Mouse (Mus musculus) granulocyte monocyte progenitor cell, adult 5-6 weeks (primary cell): Measurements from ENCODE around the gene Crip2. TPM values are rescaled to one million over a fixed set of nuclear protein-coding genes. Genes with fewer than 3 reads are reported as not detected.

Experiments
- ATAC-seq: replicated peaks from 2 replicates; pipeline ENCODE4 v1.8.0; 2016; ENCODE audit warnings: mild to moderate bottlenecking, moderate TSS enrichment, inconsistent platforms; ENCODE audit not compliant: poor library complexity, severe bottlenecking
- total RNA-seq, 2 experiments: library from RNA; stranded (forward) in 1 of 2; stranded (reverse) in 1 of 2; fragments of 200-712, 200-1000 nt in 1 of 2; fragments of >200 nt in 1 of 2; fragmentation: Nextera tagmentation in 1 of 2; gene quantifications; 2 replicates each; pipeline ENCODE4 v1.2.3; 2014 to 2017

Crip2 gene
- not detected in 2 replicates for total RNA-seq (2014; fragmentation: Nextera tagmentation)
- total RNA-seq (2017), result 0.46 TPM in 1 of 2 replicates, not detected in the other

DNA sequence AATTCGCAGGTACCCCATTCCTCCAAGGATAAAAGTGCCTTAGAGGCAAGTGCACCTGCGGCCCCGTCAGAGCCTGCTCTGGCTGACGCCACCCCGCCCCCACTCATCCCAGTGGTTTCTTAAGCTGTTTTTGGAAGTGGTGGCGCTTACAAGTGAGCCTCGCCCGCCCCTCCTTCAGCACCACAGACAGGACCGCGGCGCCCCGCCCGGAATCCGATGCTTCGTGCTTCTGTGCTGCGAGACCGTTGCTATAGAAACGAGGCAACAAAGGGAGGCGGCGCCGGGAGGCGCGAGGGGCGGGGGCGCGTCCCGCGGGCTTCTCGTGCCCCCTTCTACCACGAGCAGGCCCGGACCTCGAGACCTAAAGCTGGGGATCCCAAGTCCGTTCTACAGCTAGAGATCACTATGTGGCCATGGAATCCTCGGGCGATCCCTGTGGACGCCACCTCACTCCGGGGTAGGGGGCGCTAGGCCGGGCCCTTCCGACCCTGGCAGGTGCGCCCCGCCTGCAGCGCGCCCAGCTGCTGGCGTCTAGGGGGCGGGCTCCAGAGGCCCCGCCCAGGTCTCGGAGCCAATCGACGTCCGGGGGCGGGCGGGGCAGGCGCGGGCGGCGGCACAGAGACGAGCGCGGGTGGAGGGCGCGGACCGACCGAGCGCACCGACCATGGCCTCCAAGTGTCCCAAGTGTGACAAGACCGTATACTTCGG, at the start of gene Crip2:
Gene Crip2 (plus strand): TSS at position 329 of the 708 bp plus-strand sequence.
- ATAC-seq, result peak; percentile 68

DNA sequence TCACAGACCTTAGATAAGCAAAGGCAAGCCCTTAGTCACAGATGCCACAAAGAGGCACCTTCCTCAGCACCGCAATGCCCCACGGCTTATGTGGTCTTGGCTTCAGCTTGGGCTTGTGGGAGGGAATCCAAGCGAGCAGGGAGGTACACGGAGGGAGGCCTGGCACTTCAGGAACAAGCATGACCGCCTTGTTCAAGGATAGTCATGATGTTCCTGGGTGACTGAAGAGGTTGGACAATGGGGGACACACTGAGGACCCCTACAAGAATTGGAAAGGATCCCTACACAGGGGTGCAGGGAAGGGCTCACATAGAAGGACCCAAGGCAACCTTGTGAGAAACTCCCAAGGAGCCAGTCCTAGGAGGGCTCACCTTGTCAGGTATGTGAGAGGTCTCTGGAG, 43.0 kb upstream of the Crip2 start:
- no peak for ATAC-seq

DNA sequence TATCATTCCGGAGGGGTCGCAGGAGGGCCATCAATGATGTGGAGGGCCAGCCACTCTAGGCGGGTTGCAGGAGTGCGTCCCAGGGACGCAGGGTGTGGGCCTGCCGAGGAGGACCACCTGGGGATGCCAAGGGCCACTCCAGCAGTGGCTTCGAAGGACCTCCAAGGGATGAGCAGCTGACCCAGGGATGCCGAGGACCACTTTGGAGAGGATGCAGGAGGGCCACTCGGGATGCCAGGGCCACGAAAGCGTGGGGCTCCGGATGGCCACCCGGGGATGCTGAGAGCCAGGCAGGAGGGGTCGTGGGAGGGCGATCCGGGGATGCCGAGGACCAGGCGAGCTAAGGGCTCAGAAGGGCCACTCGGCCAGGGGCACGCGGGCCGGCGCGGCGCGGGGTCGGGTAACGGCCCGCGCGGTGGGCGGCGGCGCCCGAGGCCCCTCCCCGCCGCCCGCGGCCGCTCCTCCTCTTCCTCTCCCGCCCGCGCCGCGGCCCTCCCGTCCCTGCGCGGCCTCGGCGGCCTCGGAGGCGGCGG, 42.2 kb upstream of the Crip2 start, which contains the start of gene Mta1:
Gene Mta1 (plus strand): TSS at position 530 of the 533 bp plus-strand sequence.
- peak; percentile 61 for ATAC-seq

DNA sequence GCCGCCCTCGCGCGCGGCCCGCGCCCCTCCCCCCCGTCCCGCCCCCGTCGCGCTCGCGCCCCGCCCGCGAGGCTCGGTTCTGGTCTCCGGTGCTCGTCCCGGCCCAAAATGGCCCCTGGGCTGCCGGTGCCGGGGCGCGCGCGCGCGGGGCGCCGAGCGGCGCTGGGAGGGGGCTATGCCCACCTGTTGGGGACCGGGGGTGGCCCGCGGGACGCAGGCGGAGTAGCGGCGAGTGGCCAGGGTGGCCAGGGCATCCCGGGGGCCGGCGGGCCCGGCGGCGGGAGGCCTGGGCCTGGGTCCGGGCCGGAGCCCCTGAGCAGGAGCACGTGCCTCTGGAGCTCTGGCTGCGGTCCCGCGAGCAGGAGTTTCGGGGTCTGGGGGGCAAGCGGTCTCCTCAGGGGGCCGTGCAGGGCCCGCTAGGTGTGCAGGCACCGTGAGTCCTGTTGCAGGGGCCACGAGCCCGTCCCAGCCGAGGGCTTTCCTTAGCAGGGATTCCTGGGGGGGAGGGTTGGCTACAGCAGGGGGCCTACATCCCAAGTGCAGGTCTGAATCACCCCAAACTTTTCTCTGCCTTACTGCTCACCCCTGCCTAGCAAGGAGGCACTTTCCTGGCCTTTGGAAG, 41.4 kb upstream of the Crip2 start:
- ATAC-seq, result no peak

DNA sequence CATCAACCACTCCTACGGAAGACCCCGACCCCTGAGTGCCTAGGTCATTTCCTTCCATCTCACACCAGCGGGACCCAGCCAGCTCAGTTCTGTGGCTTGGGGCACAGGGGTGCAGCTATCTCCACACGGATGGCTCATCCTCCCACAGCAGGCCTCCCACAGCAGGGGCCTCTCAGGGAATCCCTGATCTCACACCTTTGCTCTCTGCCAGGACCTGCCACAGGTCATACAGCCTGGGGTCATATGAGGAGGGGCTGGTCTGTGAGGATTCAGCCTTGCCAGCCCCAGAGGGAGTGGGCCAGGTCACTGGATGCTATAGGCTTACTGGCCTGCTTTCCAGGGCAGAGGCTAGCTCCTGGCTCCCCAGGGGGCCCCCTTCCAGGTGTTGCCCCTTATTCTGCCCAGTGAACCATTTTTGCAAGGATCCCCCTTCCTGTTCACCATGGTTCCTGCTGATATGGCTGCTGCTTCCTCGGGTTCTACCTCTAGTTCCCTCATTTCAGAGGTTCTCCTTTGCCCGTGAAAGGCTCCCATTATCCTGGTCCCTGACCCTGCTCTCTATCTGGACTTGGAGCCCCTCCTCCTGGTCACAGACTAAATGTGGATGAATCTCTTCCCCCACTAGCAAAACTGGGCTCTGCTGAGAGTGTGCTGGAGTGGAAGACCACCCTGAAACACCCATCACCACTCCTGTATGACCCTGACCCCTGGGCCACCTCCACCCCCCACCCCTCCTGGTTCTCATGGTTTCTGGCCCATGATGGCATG, 40.4 kb upstream of the Crip2 start:
- ATAC-seq, result 0 out of 2 replicates have a peak, but pooled peaks have one; percentile 1

DNA sequence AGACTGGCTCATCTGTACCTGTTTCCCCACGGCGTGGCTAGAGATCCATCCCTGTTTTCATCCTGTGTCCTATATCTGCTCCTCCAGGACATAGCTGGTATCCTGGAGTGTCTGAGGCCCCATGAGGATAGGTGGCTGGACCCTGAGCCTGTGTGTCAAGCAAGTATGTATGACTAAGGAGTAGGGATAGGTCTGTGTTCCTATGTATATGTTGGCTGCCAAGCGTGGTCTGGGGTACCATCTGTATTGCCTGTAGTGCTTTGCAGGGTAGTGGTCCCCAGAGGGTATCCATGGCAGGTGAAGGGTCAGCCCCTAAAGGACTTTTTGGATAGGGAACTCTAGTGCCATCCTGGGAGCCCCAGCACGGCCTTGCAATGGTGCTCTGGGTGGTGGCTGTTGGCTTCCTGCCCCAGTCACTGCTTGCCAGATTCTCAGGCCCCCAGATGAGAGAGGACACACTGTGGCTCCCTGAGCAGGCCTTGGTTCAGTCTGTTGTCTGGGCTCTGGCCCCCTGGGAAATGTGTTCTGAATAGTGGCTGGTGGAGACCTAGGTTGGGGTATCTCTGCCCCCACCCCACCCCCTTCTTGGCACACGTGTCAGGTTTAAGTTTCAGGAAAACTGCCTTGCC, 39.5 kb upstream of the Crip2 start:
- no peak for ATAC-seq

DNA sequence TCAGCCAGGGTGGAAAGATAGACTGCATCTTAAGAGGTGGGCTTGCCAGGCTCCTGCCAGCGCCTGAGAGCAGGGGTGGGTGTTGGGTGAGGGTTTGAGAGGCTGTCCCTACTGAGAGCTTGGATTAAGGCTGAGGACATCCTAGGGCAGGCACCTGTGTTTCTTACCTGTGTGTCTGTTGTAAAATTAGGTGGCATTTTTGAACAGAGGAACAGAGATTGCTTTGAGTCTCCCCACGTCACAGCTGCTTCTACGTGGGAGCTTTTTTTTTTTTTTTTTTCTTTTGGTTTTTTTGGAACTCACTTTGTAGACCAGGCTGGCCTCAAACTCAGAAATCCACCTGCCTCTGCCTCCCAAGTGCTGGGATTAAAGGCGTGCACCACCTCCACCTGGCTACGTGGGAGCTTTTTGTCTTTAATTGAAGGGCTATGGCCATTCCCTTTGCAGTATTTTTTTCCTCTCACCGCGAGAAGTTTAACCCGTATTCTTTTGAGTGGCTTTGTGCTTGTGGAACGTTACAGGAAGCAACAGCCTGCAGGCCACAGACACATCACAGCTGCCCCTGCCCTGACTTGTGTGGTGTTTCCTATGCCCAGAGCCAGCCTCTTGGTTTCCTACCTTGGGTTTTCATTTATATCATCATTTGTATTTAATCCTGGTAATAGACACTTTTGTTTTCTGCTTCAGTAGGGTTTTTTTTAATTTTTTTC, 38.6 kb upstream of the Crip2 start:
- no peak for ATAC-seq

DNA sequence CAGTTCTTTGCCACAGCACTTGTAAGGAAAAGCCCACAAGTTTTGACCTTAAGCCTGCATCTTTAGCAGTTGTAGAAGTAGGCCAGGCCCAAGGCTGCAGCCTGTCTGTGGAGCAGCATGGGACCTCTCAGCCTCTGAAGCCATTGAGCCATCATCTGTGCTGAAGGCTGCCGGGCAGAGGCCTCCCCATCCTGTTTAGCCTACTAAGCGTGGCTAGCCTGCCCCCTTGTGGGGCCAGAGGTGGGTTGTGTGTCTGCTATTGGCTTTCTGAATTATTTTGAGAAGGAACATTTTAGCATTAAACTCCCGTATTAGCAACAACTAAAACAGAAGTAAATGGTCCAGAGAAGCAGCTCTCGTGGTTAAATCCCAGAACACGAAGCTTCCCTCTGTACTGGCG, 37.6 kb upstream of the Crip2 start:
- peak; percentile 70 for ATAC-seq

DNA sequence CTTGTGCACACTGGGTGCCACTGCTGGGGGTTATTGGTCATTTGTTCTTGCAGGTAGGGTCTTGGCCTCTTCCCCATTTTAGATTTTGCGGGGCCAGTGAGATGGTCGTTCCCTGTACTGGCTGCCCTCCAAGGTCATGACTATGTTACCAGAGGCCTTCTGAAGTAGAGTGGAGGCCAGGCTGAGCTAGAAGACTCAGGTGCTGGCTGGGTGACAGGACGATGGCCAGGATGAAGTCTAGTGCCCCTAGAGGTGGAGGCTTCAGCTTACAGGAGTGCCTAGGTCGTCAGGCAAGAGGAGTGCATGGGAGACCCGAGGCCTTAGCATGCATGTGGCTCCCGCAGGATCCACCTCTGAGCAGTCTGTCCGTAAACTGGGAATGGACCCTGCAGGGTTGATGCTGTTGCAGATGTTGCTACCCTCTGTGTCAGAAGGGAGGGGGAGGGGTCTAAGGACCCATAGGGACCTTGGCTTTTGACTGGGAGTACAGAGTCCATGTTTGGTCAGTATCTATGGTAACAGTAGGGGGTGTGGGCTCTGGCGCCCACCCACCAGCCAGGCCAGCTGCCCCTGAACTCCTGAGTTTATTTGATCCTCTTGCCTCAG, 36.1 kb upstream of the Crip2 start:
- ATAC-seq, result peak; percentile 11; the same call in 1 of the 2 replicates

DNA sequence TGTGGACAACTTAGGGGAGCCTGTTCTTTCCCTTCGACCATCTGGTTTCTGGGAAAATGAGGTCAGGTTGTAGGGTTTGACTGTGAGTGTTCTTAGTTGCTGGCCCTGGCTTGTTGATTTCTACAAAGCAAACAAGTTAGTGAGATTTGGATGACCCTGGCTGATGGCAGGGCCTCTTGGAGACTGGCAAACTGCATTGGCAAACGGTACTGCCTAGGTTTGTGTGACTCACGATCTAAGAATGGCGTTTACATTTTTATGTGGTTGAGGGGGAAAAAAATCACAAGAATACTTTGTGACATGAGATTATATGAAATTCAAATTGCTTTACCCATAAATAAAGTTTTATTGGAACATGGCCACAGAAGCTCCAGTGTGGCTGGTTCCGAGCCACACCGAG, 33.6 kb upstream of the Crip2 start:
- ATAC-seq, result no peak

DNA sequence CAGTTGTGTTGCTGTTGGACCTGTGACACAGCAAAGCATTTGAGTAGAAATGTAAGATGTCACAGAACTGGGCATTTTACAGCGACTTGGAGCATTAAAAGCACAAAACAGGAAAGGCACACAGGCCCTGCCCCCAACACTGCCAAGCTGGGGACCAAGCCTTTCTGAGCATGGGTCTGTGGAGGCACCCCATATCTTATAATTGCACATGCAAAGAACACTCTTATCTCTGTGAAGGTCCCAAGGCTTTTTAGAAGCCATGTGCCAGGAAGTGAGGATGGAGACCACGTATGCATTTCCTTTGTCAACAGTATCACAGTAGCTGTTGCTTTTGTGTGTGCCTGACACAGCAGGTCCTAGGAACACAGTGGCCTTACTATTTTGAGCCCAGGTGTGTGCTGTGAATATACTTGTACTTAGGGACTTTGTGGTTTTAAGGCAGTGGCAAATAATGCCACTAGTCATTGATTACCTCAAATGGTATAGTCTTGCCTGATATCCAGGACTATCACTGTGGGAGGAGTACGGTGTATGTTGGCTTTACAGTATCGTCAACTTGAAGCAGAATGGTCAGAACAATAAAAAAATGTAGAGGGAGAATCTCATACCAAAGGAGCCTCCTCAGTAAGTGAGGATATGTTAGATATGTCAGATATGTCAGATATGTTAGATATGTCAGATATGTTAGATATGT, 32.5 kb upstream of the Crip2 start:
- ATAC-seq, result no peak

DNA sequence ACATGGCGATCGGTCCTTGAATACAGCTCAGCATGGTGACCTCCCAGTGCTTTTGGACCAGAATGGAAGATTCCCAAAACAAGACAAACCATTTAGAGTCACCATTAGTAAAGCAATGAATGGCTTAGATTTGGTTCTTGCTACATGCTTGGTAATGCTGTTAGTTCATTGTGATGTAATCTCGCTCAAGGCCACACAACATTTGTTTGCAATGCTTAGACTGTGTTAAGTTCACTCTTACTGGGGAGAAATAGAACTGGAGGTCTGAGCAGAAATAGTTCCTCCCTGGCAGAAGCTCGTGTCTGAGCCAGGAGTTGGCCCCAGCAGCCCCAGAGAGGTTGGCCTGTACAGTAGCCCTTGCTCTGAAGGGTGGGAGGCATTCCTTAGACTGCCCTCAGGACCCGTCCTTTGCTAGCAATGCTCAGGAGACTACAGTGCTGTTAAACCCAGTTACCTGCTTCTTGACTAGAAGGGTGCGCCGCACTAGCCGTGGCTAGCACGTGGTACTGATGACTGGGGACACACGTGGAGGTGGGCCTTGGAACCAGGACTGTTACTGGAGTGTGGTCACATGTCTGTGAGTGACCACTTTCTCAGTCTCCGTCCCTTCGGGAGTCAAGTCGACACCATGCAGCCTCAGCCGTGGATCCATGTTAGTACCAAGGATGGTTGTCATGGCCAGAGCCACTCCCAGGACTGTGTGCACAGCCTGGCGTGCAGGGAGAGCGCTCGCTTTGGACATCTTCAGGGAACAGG, 31.3 kb upstream of the Crip2 start:
- no peak for ATAC-seq

DNA sequence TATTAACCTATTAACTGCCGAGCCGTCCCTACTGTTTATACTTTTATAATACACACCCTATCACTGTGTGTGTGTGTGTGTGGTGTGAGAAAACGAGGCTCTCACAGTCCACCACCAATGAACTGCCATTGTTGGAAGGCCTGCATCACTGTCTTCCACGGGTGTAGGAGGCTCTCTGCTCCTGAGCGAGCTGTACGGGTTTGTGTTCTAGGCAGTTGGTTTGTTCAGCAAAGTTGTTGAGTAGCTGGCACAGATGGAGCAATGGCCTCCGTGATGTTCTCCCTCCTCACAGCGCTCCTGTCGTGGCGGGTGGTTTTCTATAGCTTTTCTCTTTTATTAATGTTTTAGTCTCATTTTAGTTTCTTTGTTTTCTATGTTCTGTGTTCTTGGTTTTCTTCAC, 30.2 kb upstream of the Crip2 start:
- ATAC-seq, result no peak

DNA sequence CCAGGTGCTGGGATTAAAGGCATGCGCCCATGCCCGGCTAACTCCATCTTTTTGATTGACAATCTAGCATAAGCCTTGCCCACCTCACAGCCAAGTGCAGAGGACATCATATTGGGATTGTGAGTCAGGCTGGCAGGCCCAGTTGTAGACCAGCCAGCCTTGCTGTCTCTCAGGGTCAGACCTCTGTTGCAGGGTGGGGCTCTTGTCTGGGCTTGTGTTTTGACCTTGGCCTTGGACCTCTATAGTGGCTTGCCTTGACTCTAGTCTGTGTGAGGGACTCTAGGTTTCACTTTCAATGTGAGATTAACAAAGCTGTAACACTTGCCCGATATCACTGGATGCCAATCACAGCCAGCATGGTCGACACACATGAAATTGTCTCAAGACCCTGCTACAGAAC, 25.9 kb upstream of the Crip2 start:
- no peak for ATAC-seq

DNA sequence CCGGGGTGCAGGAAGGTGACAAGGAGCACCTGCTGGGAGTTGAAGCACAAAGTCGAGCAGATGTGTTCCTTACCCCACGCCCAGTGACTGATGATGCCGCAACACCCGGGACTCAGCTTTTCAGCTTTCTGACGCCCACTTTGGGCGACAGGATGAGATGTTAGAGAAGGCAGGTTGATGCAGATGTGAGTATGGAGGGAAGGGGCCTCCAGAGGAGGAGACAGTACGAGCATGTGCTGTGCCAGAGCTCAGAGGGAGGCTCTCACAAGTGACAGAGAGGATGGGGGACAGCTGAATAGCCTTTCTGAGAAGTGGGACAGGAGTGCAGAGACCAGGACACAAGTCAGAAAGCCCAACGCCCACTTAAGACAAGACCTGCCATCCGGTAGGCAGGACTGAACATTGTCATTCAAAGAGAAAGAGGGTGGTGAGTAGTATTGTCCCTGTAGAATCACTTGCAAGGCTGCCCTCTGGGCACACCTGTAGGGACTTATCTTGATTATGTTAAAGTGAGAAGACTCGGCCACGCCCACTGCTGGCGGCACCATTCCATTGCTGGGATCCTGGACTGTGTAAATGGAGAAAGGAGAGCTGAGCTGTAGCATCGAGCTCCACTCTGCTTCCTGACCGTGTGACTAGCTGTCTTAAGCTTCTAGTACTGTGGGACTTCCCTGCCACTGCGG, 25.0 kb upstream of the Crip2 start:
- ATAC-seq, result no peak

DNA sequence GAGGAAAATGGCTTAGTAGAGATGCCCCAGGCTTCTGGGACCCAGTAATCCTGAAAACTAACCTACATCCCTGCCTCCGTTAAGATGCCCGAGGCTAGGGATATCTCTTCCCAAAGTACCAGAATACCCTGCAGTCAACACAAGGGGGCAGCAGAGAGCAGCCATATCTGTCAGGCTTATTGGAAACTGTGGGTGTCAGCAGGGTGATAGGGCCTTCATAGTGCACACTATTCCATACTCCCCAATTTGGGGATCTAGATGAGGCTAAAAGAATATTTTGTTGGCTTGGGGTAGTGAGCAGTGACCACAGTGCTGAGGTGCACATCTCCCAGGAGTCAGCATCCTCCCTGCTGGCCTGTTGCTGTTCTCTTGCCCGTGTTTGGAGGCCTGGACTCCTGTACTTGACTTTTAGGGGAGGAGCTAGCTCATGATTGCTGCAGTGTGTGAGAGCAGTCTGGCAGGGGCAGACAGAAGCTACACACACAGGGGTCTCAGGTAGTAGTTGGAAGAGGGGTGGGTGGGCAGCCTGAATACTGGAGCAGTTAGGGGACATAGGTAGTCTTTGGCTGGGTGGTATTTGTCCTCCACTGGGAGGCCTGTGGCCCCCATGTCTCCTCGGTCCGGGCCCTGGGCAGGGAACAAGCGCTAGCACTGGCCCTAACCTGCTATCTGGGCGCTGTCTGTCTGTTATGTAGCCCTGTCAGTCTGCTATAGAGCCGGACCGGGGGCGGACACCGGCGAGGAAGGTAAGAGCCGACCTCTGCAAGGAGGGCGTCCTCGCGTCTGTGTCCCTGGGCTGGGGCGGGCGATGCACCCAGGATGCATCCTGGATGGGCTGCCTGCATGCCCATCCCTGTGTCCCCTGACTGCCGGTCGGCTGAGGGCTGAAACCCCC, 20.3 kb upstream of the Crip2 start:
- peak; percentile 77 for ATAC-seq

DNA sequence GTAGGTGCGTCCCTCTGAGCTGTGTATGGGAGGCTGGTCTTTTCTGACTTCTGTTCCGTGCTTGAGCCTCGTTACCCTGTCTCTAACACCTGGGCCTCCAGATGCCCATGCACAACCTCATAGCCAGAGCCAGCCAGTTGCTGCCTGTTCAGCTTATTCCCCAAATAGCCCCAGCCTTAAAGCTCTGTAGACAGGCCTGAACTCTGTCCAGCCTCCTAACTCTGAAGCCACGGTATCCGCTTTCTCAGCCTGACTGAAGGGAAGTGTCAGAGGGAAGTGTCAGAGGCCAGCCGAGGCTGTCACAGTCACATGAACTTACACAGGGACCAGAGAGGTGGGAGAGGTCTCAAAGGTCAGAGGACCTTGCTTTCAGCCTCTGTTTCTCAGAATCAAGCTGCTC, 15.3 kb upstream of the Crip2 start:
- no peak for ATAC-seq
